Mouse (Mus musculus) C3H10T1/2 (cell line): ENCODE measurements around the gene Lsamp. TPM values are rescaled to one million over a fixed set of nuclear protein-coding genes. Genes with fewer than 3 reads are reported as not detected.

Experiments used
- polyA plus RNA-seq, 2 experiments: library from polyadenylated mRNA; unstranded; fragments of >200 nt; fragmentation: generic; extraction: Trizol; gene quantifications; one replicate each; pipeline ENCODE4 v1.2.1; 2012; ENCODE audit warnings: missing spikeins in 2 of 2

Lsamp gene
- not detected for polyA plus RNA-seq

DNA sequence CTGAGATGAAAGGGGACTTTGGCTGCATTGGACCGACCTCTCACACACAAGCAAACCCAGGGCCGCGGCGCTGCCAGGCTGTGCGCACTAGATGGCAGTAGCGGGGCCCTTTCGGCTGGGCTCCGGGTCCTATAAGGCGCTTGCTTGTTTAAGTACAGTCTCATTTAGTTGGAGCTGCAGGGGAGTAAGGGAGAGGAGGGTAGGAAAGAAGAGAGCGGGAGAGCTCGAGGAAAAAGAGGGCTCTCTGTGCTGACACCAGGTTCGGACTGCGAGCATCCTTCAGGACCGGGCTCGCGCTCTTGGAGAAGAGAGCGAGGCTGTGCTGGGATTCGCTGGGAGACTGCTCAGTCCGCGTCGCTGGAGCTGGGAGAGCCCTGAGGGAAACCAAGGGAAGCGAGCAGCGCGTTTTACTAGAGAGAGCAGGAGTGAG, at the start of gene Lsamp:
Gene Lsamp, plus strand, starts transcription at position 157 of the 430 bp plus-strand sequence.

